Mouse (Mus musculus): ENCODE data around the gene Brinp3.

DNA sequence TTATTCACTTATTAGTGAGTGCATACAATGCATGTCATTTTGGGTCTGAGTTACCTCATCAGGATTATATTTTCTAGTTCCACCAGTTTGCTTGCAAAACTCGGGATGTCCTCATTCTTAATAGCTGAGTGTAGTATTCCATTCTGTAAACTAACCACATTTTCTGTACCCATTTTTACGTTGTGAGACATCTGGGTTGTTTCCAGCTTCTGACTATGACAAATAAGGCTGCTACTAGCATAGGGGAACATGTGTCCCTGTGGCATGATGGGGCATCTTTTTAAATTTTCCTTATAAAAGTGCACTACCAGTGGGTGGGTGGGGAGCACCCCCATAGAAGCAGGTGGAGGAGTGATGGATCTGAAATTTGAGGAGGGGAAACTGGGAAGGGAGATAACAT, 292.7 kb downstream of the Brinp3 start:
- no peak for TF ChIP-seq CTCF (IDR thresholded peaks at IDR 0.05; ENCODE audit: extremely low read depth, insufficient read depth, low read length)
- TF ChIP-seq POLR2A (IDR thresholded peaks at IDR 0.05; ENCODE audit: extremely low read depth, insufficient read depth, low read length): no peak

All from cortical plate, adult 2 months (tissue).